In genomic region chr15:82183596-82183995, GRCm38 (mm10) we compare ENCODE assay signal across 16 mouse cellular contexts. TPM values are rescaled to one million over a fixed set of nuclear protein-coding genes. Genes with fewer than 3 reads are reported as not detected.
DNase-seq lines count a peak whose midpoint lies in the region; ATAC-seq and TF ChIP-seq lines count a peak whose summit lies in the region.
"Had no signal": no experiment of that assay in that cellular context is flagged by ENCODE, and none has a peak within 500 bp of the region (broad histone marks: within the 10 kb centered on the region; RNA-seq: fewer than 3 reads in every experiment).

No protein-coding gene starts in this region.

- no peak overlapping the region for H3K4me3 ChIP-seq in heart, embryonic 14.5 days (ENCODE audit: control insufficient read depth in 1 of 2, insufficient read depth in 1 of 2, low read depth in 1 of 2, low read length in 2 of 2)
- no peak overlapping the region for H3K4me3 ChIP-seq in kidney, postnatal 0 days (replicated peaks; ENCODE audit: low read depth, low read length)
- no peak overlapping the region for H3K4me3 ChIP-seq in embryonic facial prominence, embryonic 10.5 days
- peak overlapping the region; percentile 19 to 36; a peak in 3 of 4 replicates for H3K4me3 ChIP-seq in liver, embryonic 14.5 days (ENCODE audit: insufficient read depth in 1 of 2, low read depth in 2 of 2, low read length in 2 of 2)
- H3K4me3 ChIP-seq: embryonic facial prominence, embryonic 12.5 days had no signal

- no peak for DNase-seq in heart, postnatal 10 days
- no peak for DNase-seq in kidney, postnatal 0 days (ENCODE audit: low spot score)
- no peak for DNase-seq in kidney, postnatal 4 days
- DNase-seq in embryonic facial prominence, embryonic 10.5 days (ENCODE audit: low spot score), result no peak
- no peak for DNase-seq in liver, embryonic 14.5 days (ENCODE audit: low read depth in 3 of 3, low spot score in 3 of 3)
- DNase-seq in left cerebral cortex, postnatal 25 days (ENCODE audit: low spot score in 2 of 2), result no peak
- DNase-seq: cerebellum, postnatal 25 days; lung, adult 2 months; right cerebral cortex, postnatal 25 days; thymus, adult 18-20 months had no signal

- intact Hi-C loops in heart, postnatal 10 days (cut with DNase I), result no loop called here
- intact Hi-C loops in left cerebral cortex, postnatal 25 days (cut with DNase I), result no loop called here

- WGBS in heart, embryonic 14.5 days, result 78% methylated on average over 10 of the region's 10 CpGs
- 69% methylated on average over 10 of the region's 10 CpGs for WGBS in kidney, postnatal 0 days
- WGBS in embryonic facial prominence, embryonic 10.5 days, result 60% methylated on average over 10 of the region's 10 CpGs
- WGBS in liver, embryonic 14.5 days (ENCODE audit: insufficient replicate concordance), result 64% methylated on average over 10 of the region's 10 CpGs

- TF ChIP-seq EP300 in liver, embryonic 14.5 days (IDR thresholded peaks at IDR 0.05; ENCODE audit: low read depth), result no peak

- no peaks in the 10 kb centered on the region; the same call in 1 of the 2 replicates for H3K27me3 ChIP-seq in heart, embryonic 14.5 days (ENCODE audit: control insufficient read depth, insufficient read depth, low read length)
- no peaks in the 10 kb centered on the region for H3K27me3 ChIP-seq in kidney, postnatal 0 days (ENCODE audit: insufficient read depth, low read length)
- no peaks in the 10 kb centered on the region for H3K27me3 ChIP-seq in embryonic facial prominence, embryonic 10.5 days (replicated peaks; ENCODE audit: low read depth, poor library complexity, severe bottlenecking)
- no peaks in the 10 kb centered on the region for H3K27me3 ChIP-seq in liver, embryonic 14.5 days (ENCODE audit: control insufficient read depth, insufficient read depth, low read length)
- H3K27me3 ChIP-seq: embryonic facial prominence, embryonic 12.5 days had no signal

- peak overlapping the region; percentile 44 for H3K9ac ChIP-seq in heart, embryonic 14.5 days (ENCODE audit: low read length)
- H3K9ac ChIP-seq in kidney, postnatal 0 days (ENCODE audit: low read depth, low read length), result no peak overlapping the region
- H3K9ac ChIP-seq in liver, embryonic 14.5 days (replicated peaks), result peak overlapping the region; percentile 73
- H3K9ac ChIP-seq: embryonic facial prominence, embryonic 12.5 days had no signal

- peaks cover 43 to 58% of the 10 kb centered on the region in 2 experiments for H3K4me1 ChIP-seq in heart, embryonic 14.5 days (ENCODE audit: control insufficient read depth in 2 of 2, insufficient read depth in 2 of 2, low read length in 2 of 2)
- H3K4me1 ChIP-seq in kidney, postnatal 0 days (replicated peaks; ENCODE audit: insufficient read depth, low read length), result no peaks in the 10 kb centered on the region
- H3K4me1 ChIP-seq in embryonic facial prominence, embryonic 10.5 days, result no peaks in the 10 kb centered on the region
- H3K4me1 ChIP-seq in liver, embryonic 14.5 days (replicated peaks; ENCODE audit: control insufficient read depth in 2 of 2, insufficient read depth in 2 of 2, low read length in 1 of 2), result peaks cover 51 to 52% of the 10 kb centered on the region in 2 experiments
- H3K4me1 ChIP-seq: embryonic facial prominence, embryonic 12.5 days had no signal

- ATAC-seq in heart, embryonic 14.5 days (ENCODE audit: insufficient number of reproducible peaks, insufficient read depth, low FRiP score, low read depth), result no peak
- ATAC-seq in kidney, postnatal 0 days (replicated peaks; ENCODE audit: low FRiP score, low read depth), result no peak
- 0 out of 2 replicates have a peak, but pooled peaks have one; percentile 8 for ATAC-seq in liver, embryonic 14.5 days (ENCODE audit: insufficient read depth)
- ATAC-seq: CD4-positive, CD25-positive, alpha-beta regulatory T cell, adult 4 months; forebrain, embryonic 14.5 days; inflammation-experienced regulatory T-cells, adult 6 months had no signal

- H3K27ac ChIP-seq in heart, embryonic 14.5 days (replicated peaks in 1 of 2; ENCODE audit: control insufficient read depth in 1 of 2, insufficient read depth in 1 of 2, low read depth in 2 of 2, low read length in 2 of 2), result 0 out of 4 replicates have a peak overlapping the region, but pooled peaks of 1 of the 2 experiments have one; percentile 6
- peak overlapping the region; percentile 72 for H3K27ac ChIP-seq in kidney, postnatal 0 days
- peak overlapping the region; percentile 24; the same call in 1 of the 2 replicates for H3K27ac ChIP-seq in embryonic facial prominence, embryonic 10.5 days (replicated peaks)
- H3K27ac ChIP-seq in liver, embryonic 14.5 days, result peak overlapping the region; percentile 88
- H3K27ac ChIP-seq: embryonic facial prominence, embryonic 12.5 days had no signal

- no peak overlapping the region for H3K4me2 ChIP-seq in heart, embryonic 14.5 days (ENCODE audit: low read length)
- no peak overlapping the region for H3K4me2 ChIP-seq in kidney, postnatal 0 days (ENCODE audit: low read length)
- peak overlapping the region; percentile 75 for H3K4me2 ChIP-seq in liver, embryonic 14.5 days (ENCODE audit: low read depth)
- H3K4me2 ChIP-seq: embryonic facial prominence, embryonic 12.5 days had no signal

- H3K9me3 ChIP-seq in heart, embryonic 14.5 days (ENCODE audit: control insufficient read depth, low read length), result no peaks in the 10 kb centered on the region; the same call in 1 of the 2 replicates
- H3K9me3 ChIP-seq in kidney, postnatal 0 days (replicated peaks; ENCODE audit: low read length), result no peaks in the 10 kb centered on the region
- peaks cover 14% of the 10 kb centered on the region for H3K9me3 ChIP-seq in embryonic facial prominence, embryonic 10.5 days
- H3K9me3 ChIP-seq in liver, embryonic 14.5 days (ENCODE audit: control insufficient read depth, low read length), result peaks cover 7% of the 10 kb centered on the region

- H3K36me3 ChIP-seq in heart, embryonic 14.5 days (ENCODE audit: control insufficient read depth, insufficient read depth, low read length), result peaks cover 74% of the 10 kb centered on the region
- peaks cover 79% of the 10 kb centered on the region for H3K36me3 ChIP-seq in kidney, postnatal 0 days (ENCODE audit: insufficient read depth, low read length)
- H3K36me3 ChIP-seq in embryonic facial prominence, embryonic 10.5 days (replicated peaks), result peaks cover 100% of the 10 kb centered on the region
- peaks cover 76% of the 10 kb centered on the region for H3K36me3 ChIP-seq in liver, embryonic 14.5 days (replicated peaks; ENCODE audit: control insufficient read depth, insufficient read depth, low read depth)

- TF ChIP-seq CTCF in kidney, postnatal 0 days (IDR thresholded peaks at IDR 0.05; ENCODE audit: low read depth), result no peak
- TF ChIP-seq CTCF in liver, embryonic 14.5 days (IDR thresholded peaks at IDR 0.05; ENCODE audit: low read depth), result no peak

RNA-seq across cellular contexts. Expression of gene Shisa8, which starts 29.0 kb away (rescaled TPM):
- 0.22 and 0.42 TPM in 2 replicates for polyA plus RNA-seq in heart, embryonic 14.5 days (2014; fragmentation: Nextera tagmentation; extraction: Ambion mirVana)
- under 1 TPM in 1 of 2 experiments, not detected in 1; 0.36 TPM for total RNA-seq in heart, postnatal 10 days (2021)
- polyA plus RNA-seq in kidney, postnatal 0 days (2015; fragmentation: Nextera tagmentation; extraction: Ambion mirVana), result 0.66 and 0.96 TPM in 2 replicates
- polyA plus RNA-seq in embryonic facial prominence, embryonic 10.5 days (2016; fragmentation: Nextera tagmentation; extraction: Ambion mirVana), result 0.35 and 0.38 TPM in 2 replicates
- polyA plus RNA-seq in liver, embryonic 14.5 days (2012; rRNA removed), result 0.15 and 0.19 TPM in 2 replicates
- polyA plus RNA-seq in liver, embryonic 14.5 days (2014; fragmentation: Nextera tagmentation; extraction: Ambion mirVana), result 0.05 and 0.09 TPM in 2 replicates
- 1 to 10 TPM; 2.3 to 4.2 TPM for total RNA-seq in left cerebral cortex, postnatal 25 days (2021)
- total RNA-seq: gastrocnemius, adult 8-10 months had no signal
- polyA plus RNA-seq: CD4-positive, CD25-positive, alpha-beta regulatory T cell, adult 4 months; inflammation-experienced regulatory T-cells, adult 6 months had no signal

RNA-seq across cellular contexts. Expression of gene Srebf2, which starts 36.6 kb away (rescaled TPM):
- 59.8 and 62.1 TPM in 2 replicates for polyA plus RNA-seq in heart, embryonic 14.5 days (2014; fragmentation: Nextera tagmentation; extraction: Ambion mirVana)
- total RNA-seq in heart, postnatal 10 days (2021), result 10 to 100 TPM; 35.1 to 38.8 TPM
- 89.0 and 98.5 TPM in 2 replicates for polyA plus RNA-seq in kidney, postnatal 0 days (2015; fragmentation: Nextera tagmentation; extraction: Ambion mirVana)
- 172 and 192 TPM in 2 replicates for polyA plus RNA-seq in embryonic facial prominence, embryonic 10.5 days (2016; fragmentation: Nextera tagmentation; extraction: Ambion mirVana)
- polyA plus RNA-seq in liver, embryonic 14.5 days (2012; rRNA removed), result 29.3 and 37.1 TPM in 2 replicates
- 30.8 and 35.2 TPM in 2 replicates for polyA plus RNA-seq in liver, embryonic 14.5 days (2014; fragmentation: Nextera tagmentation; extraction: Ambion mirVana)
- total RNA-seq in left cerebral cortex, postnatal 25 days (2021), result 100 to 1,000 TPM; 179 to 183 TPM

RNA-seq across cellular contexts. Expression of gene Tnfrsf13c, which starts 40.6 kb away (rescaled TPM):
- polyA plus RNA-seq in heart, embryonic 14.5 days (2014; fragmentation: Nextera tagmentation; extraction: Ambion mirVana), result 0.11 and 0.16 TPM in 2 replicates
- under 1 TPM; 0.27 to 0.69 TPM for total RNA-seq in heart, postnatal 10 days (2021)
- polyA plus RNA-seq in kidney, postnatal 0 days (2015; fragmentation: Nextera tagmentation; extraction: Ambion mirVana), result 0.09 TPM in 1 of 2 replicates, not detected in the other
- polyA plus RNA-seq in embryonic facial prominence, embryonic 10.5 days (2016; fragmentation: Nextera tagmentation; extraction: Ambion mirVana), result 0.10 and 0.75 TPM in 2 replicates
- polyA plus RNA-seq in liver, embryonic 14.5 days (2012; rRNA removed), result 0.54 and 0.66 TPM in 2 replicates
- polyA plus RNA-seq in liver, embryonic 14.5 days (2014; fragmentation: Nextera tagmentation; extraction: Ambion mirVana), result 0.14 and 0.58 TPM in 2 replicates
- under 1 TPM; 0.41 TPM for total RNA-seq in left cerebral cortex, postnatal 25 days (2021)
- total RNA-seq: gastrocnemius, adult 8-10 months had no signal

RNA-seq across cellular contexts. Expression of gene Ccdc134, which starts 55.9 kb away (rescaled TPM):
- polyA plus RNA-seq in heart, embryonic 14.5 days (2014; fragmentation: Nextera tagmentation; extraction: Ambion mirVana), result 7.1 and 8.5 TPM in 2 replicates
- 1 to 10 TPM; 5.1 to 5.5 TPM for total RNA-seq in heart, postnatal 10 days (2021)
- polyA plus RNA-seq in kidney, postnatal 0 days (2015; fragmentation: Nextera tagmentation; extraction: Ambion mirVana), result 10.7 and 11.9 TPM in 2 replicates
- 23.4 and 24.2 TPM in 2 replicates for polyA plus RNA-seq in embryonic facial prominence, embryonic 10.5 days (2016; fragmentation: Nextera tagmentation; extraction: Ambion mirVana)
- 5.9 and 7.2 TPM in 2 replicates for polyA plus RNA-seq in liver, embryonic 14.5 days (2012; rRNA removed)
- 5.5 and 6.6 TPM in 2 replicates for polyA plus RNA-seq in liver, embryonic 14.5 days (2014; fragmentation: Nextera tagmentation; extraction: Ambion mirVana)
- 10 to 100 TPM; 13.6 to 13.8 TPM for total RNA-seq in left cerebral cortex, postnatal 25 days (2021)

Comparison
In these comparisons a context has a peak if more than half of its experiments do, and no peak if none do; other contexts are left out.
1. H3K4me3 ChIP-seq: peak in liver, embryonic 14.5 days (2 of 2); none in heart, embryonic 14.5 days (0 of 2), kidney, postnatal 0 days (single experiment) and embryonic facial prominence, embryonic 10.5 days (single experiment).